Mouse (Mus musculus): ENCODE data around the gene Sgsm3.

Sgsm3 gene

DNA sequence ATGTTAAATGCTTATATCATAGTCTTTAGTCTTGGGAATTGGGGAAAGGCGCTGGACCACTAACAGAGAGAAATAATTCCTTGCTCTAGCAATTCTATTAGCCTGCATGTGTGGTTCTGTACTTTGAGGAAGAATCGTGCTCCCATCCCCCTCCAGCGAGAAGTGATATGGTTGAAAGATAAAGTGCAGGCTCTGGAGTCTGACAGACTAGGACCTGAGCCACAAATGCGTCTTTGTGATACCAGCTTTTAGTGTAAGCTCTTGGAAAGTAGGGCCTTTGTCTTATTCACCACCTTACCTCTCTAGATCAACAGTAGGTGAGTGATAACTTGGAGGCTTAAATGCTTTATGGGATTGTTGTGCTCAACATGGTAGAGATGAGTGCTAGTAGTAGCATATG, 3.6 kb downstream of the Sgsm3 start:
- no peak for DNase-seq (ENCODE audit: low spot score)

GRCm38 (mm10) chr15:80983264-80983663, 5.7 kb downstream of the Sgsm3 start:
- DNase-seq (ENCODE audit: low spot score), result no peak

GRCm38 (mm10) chr15:80988331-80988730, 10.8 kb downstream of the Sgsm3 start:
- DNase-seq (ENCODE audit: low spot score), result no peak

GRCm38 (mm10) chr15:80989712-80990111, 12.1 kb downstream of the Sgsm3 start:
- no peak for DNase-seq (ENCODE audit: low spot score)

DNA sequence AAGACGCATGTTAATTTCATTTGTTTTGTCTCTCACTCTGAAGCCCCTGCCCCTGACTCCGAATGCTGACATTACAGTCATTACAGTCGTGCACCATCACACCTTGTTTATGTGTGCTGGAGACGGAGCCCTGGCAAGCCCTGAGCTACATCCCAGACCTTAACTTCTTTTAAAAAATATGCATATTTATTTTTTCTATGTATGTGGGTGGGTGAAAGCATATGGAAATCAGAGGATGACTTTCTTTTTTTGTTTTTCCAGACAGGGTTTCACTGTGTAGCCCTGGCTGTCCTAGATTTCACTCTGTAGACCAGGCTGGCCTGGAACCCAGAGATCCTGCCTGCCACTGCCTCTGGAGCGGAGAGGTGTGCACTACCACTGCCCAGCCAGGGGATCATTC, 17.4 kb downstream of the Sgsm3 start:
- DNase-seq (ENCODE audit: low spot score), result no peak

DNA sequence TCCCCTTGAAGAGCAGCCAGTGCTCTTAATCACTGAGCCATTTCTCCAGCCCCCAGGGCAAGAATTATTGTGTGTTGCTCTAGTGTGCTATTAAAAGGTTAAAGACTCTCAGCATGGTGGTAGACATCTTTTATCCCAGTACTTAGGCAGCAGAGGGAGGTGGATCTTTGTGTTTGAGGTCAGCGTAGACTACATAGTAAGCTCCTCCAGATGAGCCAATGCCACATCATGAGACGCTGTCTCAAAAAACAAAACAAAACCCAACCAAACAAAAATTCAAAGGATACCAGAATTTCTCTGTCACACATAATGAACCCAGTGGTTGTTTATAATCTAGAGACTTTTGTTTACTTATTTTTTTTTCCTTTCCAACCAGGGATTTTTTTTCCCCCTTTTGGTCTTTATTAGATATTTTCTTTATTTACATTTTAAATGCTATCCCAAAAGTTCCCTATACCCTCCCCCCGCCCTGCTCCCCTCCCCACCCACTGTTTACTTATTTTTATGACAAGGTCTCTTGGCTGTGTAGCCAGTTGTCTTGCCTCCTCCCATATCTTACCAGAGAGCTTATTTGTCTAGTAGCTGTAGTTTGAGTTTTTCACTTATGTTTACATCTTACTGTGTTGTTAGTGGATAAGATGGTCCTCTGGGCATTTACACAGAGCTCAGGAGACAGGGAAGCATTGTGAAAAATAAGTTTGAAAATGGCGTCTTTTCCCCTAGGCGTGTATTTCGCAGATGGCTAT, 18.7 kb downstream of the Sgsm3 start:
- DNase-seq (ENCODE audit: low spot score), result no peak

DNA sequence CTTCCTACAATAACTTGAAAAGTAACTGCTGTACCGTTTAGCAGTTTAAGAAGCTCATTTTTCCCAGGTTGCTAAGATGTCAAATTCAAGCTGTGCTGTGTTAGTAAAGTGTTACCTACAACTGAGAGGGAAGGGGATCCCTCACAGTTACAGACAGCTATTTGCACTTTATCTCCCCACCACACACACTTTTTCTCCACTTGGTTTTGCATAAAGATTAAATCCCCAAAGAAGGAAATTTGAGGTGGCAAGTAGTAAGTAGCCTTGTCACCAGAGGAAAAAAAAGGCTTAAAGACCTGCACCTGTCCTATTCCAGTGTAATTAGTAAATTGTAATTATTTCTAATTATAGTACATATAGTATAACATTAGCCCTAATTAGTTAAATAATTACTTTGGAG, 19.5 kb downstream of the Sgsm3 start:
- DNase-seq (ENCODE audit: low spot score), result no peak

- no peak for DNase-seq (ENCODE audit: low spot score)
These were observed 23.0 kb downstream of the Sgsm3 start for GRCm38 (mm10) chr15:81000419-81001138.

DNA sequence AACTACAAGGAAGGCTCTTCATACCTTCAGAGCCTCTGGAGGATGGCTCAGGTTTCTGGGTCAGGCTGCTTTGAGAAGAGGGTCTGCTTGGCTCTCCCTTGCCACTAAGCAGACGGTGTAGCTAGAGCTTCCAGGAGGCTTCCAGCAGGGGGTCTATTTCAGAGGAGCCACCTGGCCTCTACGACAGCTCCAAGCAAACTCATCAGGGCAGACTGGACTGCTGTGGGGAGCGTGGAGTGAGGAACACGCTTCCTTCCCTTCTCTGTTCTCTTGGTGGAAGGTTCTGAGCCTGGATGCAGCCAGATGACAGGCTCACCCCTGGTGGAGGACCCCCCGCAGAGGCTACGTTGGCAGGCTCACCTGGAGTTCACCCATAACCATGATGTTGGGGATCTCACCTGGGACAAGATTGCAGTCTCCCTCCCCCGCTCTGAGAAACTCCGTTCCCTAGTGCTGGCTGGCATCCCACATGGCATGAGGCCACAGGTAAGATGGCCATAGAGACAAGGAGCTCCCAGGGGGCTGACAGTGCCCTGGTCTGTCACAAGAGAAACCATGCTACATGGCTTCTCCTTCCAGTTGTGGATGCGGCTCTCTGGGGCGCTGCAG, 28.7 kb downstream of the Sgsm3 start:
- DNase-seq (ENCODE audit: low spot score), result no peak

DNA sequence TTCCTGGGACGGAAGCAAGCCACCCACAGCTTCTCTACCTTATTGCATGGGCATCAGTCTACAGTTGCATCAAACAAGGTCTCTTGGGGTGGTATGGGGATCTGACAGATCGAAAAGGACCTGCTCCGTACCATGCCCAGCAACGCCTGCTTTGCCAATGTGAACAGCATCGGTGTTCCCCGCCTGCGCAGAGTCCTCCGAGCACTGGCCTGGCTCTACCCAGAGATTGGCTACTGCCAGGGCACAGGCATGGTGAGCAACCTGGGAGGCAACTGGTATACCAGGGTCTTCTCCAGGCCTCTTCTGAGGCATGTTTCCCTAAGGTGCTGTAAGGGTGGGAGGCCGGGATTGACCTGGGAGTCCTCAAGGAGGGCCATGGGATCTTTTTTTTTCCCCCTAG, 29.8 kb downstream of the Sgsm3 start:
- DNase-seq (ENCODE audit: low spot score), result no peak

- DNase-seq (ENCODE audit: low spot score), result no peak
These were observed 30.3 kb downstream of the Sgsm3 start for GRCm38 (mm10) chr15:81007905-81008304.

DNA sequence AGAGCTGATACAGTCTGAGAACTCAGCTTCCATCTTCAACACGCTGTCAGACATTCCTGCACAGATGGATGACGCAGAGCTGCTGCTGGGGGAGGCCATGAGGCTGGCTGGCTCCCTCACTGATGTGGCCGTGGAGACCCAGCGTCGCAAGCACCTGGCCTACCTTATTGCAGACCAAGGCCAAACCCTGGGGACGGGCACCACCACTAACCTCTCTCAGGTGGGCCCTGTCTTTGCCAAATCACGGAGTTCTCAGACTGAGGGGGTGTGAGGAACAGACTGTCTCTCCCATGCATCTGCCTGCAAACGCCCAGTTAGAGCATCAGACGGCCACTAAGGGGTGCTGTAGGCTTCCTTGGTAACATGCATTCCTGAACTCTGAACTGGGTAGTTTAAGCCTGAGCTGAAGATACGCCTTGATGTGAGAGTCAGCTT, 31.1 kb downstream of the Sgsm3 start:
- peak; percentile 36 for DNase-seq (ENCODE audit: low spot score)

DNA sequence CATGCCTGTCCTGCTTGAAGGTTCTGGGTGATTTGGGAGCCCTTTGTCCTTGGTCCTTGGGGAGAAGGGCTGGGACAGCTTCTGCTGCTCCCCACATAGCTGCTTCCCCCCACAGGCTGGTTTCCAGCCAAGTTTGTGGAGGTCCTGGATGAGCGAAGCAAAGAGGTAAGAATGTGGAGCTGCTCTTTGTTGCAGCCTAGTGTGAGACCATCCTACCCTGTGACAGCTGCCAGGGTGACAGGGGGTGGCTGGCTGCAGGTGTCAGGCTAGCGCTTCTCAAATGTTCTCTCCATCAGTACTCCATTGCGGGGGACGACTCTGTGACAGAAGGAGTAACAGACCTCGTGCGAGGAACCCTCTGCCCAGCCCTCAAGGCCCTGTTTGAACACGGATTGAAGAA, 32.5 kb downstream of the Sgsm3 start:
- no peak for DNase-seq (ENCODE audit: low spot score)

- no peak for DNase-seq (ENCODE audit: low spot score)
These were observed 34.0 kb downstream of the Sgsm3 start for GRCm38 (mm10) chr15:81011523-81011922.

DNA sequence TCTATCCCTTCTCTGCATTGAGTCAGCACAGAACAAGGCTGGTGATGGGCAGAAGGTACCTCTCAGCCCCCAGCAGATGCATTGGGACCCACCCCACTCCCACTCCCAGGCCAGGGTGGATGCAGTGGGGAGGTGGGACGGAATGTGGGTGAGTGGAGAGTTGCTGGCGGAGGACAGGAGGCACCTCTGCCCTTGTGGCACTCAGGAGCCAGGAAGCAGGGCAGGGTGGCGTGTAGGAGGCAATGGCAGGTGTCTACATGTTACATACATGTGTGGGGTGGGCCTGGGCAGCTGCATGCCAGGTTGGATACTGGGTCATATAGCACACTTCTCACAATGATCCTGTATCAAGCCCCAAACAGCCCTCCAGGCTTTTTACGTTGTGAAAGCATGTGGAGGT, 34.8 kb downstream of the Sgsm3 start:
- DNase-seq (ENCODE audit: low spot score), result no peak

DNA sequence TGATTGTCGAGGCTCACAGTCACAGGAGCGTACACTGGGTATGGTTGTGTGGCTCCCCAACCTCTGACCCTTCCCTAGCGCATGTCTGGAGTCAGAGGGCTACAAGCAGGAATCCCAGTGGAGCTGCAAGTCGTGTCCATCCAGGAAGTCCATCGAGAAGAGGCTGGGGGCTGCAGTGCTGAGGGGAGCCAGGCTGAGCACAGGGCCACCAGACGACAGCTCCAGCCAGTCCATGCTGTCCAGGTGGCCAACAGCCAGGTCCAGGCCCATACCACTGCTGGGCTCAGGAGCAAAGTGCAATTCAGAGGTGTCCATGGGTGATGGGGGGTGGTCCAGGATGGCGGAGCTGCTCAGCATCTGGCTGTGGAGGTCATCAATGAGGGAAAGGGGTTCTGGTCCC, 35.6 kb downstream of the Sgsm3 start:
- no peak for DNase-seq (ENCODE audit: low spot score)

- DNase-seq (ENCODE audit: low spot score), result no peak
These were observed 37.6 kb downstream of the Sgsm3 start for GRCm38 (mm10) chr15:81015068-81015744.

GRCm38 (mm10) chr15:81016488-81016887, 38.9 kb downstream of the Sgsm3 start:
- DNase-seq (ENCODE audit: low spot score), result no peak

- DNase-seq (ENCODE audit: low spot score), result no peak
These were observed 39.7 kb downstream of the Sgsm3 start for GRCm38 (mm10) chr15:81017308-81017707.

GRCm38 (mm10) chr15:81021377-81021776, 43.8 kb downstream of the Sgsm3 start:
- DNase-seq (ENCODE audit: low spot score), result no peak

DNA sequence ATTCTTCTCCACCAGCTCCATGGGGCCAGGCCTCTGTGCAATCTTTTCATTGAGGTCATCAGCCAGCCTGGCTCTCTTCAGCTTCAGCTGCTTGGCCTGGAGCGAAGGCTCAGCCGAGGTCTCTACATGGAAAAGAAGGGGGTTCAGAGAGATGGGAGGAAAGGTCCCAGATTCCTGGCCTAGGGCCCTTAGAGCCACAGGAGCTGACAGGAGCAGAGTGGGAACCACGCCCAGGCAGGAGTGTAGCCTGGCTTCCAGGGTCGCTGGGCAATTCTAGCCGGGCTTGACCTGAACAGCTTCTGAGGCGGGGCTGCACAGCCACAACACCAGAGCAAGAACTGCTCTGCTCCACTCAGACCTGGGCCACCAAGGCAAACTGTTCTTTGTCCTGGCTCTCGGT, 44.9 kb downstream of the Sgsm3 start:
- no peak for DNase-seq (ENCODE audit: low spot score)

DNA sequence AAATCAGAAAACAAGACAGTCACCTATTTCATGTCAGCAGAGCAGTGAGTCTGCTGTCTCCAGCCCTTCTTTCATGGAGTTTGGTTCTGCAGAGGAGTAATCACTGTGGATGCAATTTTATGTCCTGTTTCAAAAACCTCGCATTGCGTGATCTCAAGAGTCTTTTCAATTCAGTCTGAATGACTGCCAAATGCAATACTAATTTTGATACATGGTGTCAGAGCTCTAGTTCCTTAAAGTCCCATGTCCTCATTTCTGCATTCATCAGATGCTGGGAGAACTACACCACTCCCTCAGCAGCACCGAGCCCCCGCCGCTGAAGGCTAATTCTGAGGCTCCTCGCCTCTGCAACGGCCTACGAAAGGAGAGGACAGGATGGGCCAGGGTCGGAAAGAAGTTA, 46.3 kb downstream of the Sgsm3 start:
- no peak for DNase-seq (ENCODE audit: low spot score)

- no peak for DNase-seq (ENCODE audit: low spot score)
These were observed 49.3 kb downstream of the Sgsm3 start for GRCm38 (mm10) chr15:81026901-81027300.
